Mouse (Mus musculus): ENCODE measurements around the gene Phf7. TPM values are rescaled to one million over a fixed set of nuclear protein-coding genes. Genes with fewer than 3 reads are reported as not detected.

Phf7 gene
- 12.0 TPM for total RNA-seq (2023)

GRCm38 (mm10) chr14:31251084-31251604, at the start of gene Phf7, which contains the start of gene Bap1:
Gene Phf7 (minus strand): TSS chr14:31251317.
Gene Bap1 (plus strand): TSS chr14:31251450.

GRCm38 (mm10) chr14:31217666-31218065, 33.5 kb downstream of the Phf7 start, which contains the start of gene Sema3g:
Gene Sema3g (plus strand): TSS chr14:31217860.

DNA sequence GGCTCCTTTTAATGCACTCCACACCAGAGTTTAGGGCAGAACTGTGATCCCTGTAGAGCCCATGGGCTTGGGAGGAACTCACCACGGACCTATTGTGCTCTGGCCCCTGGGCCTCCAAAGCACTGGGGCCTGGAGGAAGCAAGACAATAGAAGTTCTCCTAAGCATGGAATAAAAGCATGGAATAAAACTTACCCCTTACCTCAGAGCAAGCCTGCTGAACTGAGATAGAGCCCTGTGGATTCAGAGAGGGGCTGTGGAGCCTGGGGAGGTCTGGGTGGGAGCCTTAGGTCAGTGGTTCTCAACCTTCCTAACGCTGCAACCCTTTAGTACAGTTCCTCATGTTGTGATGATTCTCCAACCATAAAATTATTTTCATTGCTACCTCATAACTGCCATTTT, 34.3 kb downstream of the Phf7 start, which contains the start of gene Nisch:
Gene Nisch, minus strand, starts transcription at position 101 of the 400 bp plus-strand sequence.

GRCm38 (mm10) chr14:31208084-31208483, 43.0 kb downstream of the Phf7 start, which contains the start of gene Tnnc1:
Gene Tnnc1 (plus strand): TSS chr14:31208312.

Other genes with a start within 250 kb of the Phf7 start
- gene Glt8d1, start 249.9 kb downstream of the Phf7 start, total RNA-seq (2023): 6.5 TPM
- gene Spcs1, start 249.6 kb downstream of the Phf7 start, total RNA-seq (2023): 73.7 TPM
- 80.7 TPM for gene Pbrm1, start 232.2 kb downstream of the Phf7 start, total RNA-seq (2023)
- gene Gnl3, start 232.2 kb downstream of the Phf7 start, total RNA-seq (2023): 282 TPM
- 28.1 TPM for gene Smim4, start 122.4 kb downstream of the Phf7 start, total RNA-seq (2023)
- 0.50 TPM for gene Nt5dc2, start 120.3 kb downstream of the Phf7 start, total RNA-seq (2023)
- 2.1 TPM for gene Stab1, start 82.7 kb downstream of the Phf7 start, total RNA-seq (2023)
- gene Tnnc1, start 43.0 kb downstream of the Phf7 start, total RNA-seq (2023): not detected
- 414 TPM for gene Nisch, start 34.4 kb downstream of the Phf7 start, total RNA-seq (2023)
- not detected for gene Sema3g, start 33.5 kb downstream of the Phf7 start, total RNA-seq (2023)
- 98.1 TPM for gene Bap1, start 133 bp upstream of the Phf7 start, total RNA-seq (2023)
- gene Dnah1, start 72.6 kb upstream of the Phf7 start, total RNA-seq (2023): 0.06 TPM
- 54.1 TPM for gene Capn7, start 85.3 kb upstream of the Phf7 start, total RNA-seq (2023)
- 74.8 TPM for gene Sh3bp5, start 184.8 kb upstream of the Phf7 start, total RNA-seq (2023)
- gene Eaf1, start 243.1 kb upstream of the Phf7 start, total RNA-seq (2023): 43.0 TPM
- 46.8 TPM for gene Mettl6, start 243.7 kb upstream of the Phf7 start, total RNA-seq (2023)